Mouse (Mus musculus): Measurements from ENCODE around the gene Pde6b. TPM values are rescaled to one million over a fixed set of nuclear protein-coding genes. Genes with fewer than 3 reads are reported as not detected.

Pde6b gene
- polyA plus RNA-seq, 1 experiment from 2014 or later = 0.34 TPM

- no peak overlapping the region for H3K9ac ChIP-seq (replicated peaks; ENCODE audit: low read length)
- DNase-seq (no peak), ATAC-seq (ENCODE audit: low FRiP score, low TSS enrichment) (no peak)
- H3K4me2 ChIP-seq (ENCODE audit: low read length) = no peak overlapping the region
- H3K4me1 ChIP-seq (ENCODE audit: control insufficient read depth, insufficient read depth, low read length) = no peaks in the 10 kb centered on the region
- H3K4me3 ChIP-seq (replicated peaks; ENCODE audit: low read depth, low read length) = no peak overlapping the region
- no peaks in the 10 kb centered on the region for H3K9me3 ChIP-seq (ENCODE audit: control insufficient read depth, low read length)
- H3K27ac ChIP-seq (replicated peaks; ENCODE audit: low read depth, low read length) = no peak overlapping the region
- WGBS = 89% methylated on average over 4 of the region's 4 CpGs
- H3K27me3 ChIP-seq (ENCODE audit: control insufficient read depth, insufficient read depth, low read length) = peaks cover 18% of the 10 kb centered on the region
- H3K36me3 ChIP-seq (ENCODE audit: control insufficient read depth, insufficient read depth, low read length) = no peaks in the 10 kb centered on the region
Measured at GRCm38 (mm10) chr5:108360211-108360610, 28.0 kb upstream of the Pde6b start.

GRCm38 (mm10) chr5:108362330-108362729 is 25.9 kb upstream of the Pde6b start:
- Histone ChIP-seq H3K4me1 (ENCODE audit: control insufficient read depth, insufficient read depth, low read length) (peaks cover 12% of the 10 kb centered on the region; the same call in 1 of the 2 replicates), H3K27me3 (ENCODE audit: control insufficient read depth, insufficient read depth, low read length) (peaks cover 37% of the 10 kb centered on the region), H3K9ac (replicated peaks; ENCODE audit: low read length) (no peak overlapping the region), H3K36me3 (ENCODE audit: control insufficient read depth, insufficient read depth, low read length) (no peaks in the 10 kb centered on the region), H3K9me3 (ENCODE audit: control insufficient read depth, low read length) (no peaks in the 10 kb centered on the region), H3K4me2 (ENCODE audit: low read length) (no peak overlapping the region), H3K27ac (replicated peaks; ENCODE audit: low read depth, low read length) (no peak overlapping the region), H3K4me3 (replicated peaks; ENCODE audit: low read depth, low read length) (no peak overlapping the region)
- DNase-seq (peak; percentile 5), ATAC-seq (ENCODE audit: low FRiP score, low TSS enrichment) (no peak)
- 27% methylated on average over 3 of the region's 3 CpGs for WGBS

GRCm38 (mm10) chr5:108366328-108366983 is 21.7 kb upstream of the Pde6b start:
- ATAC-seq (ENCODE audit: low FRiP score, low TSS enrichment) = no peak
- Histone ChIP-seq H3K9me3 (ENCODE audit: control insufficient read depth, low read length) (no peaks in the 10 kb centered on the region), H3K4me1 (ENCODE audit: control insufficient read depth, insufficient read depth, low read length) (peaks cover 19% of the 10 kb centered on the region), H3K4me3 (replicated peaks; ENCODE audit: low read depth, low read length) (peak overlapping the region; percentile 61), H3K4me2 (ENCODE audit: low read length) (peak overlapping the region; percentile 69), H3K36me3 (ENCODE audit: control insufficient read depth, insufficient read depth, low read length) (no peaks in the 10 kb centered on the region), H3K27ac (replicated peaks; ENCODE audit: low read depth, low read length) (no peak overlapping the region), H3K27me3 (ENCODE audit: control insufficient read depth, insufficient read depth, low read length) (peaks cover 75% of the 10 kb centered on the region), H3K9ac (replicated peaks; ENCODE audit: low read length) (peak overlapping the region; percentile 68)
- WGBS = 3% methylated on average over 60 of the region's 60 CpGs
- DNase-seq = peak; percentile 56

DNA sequence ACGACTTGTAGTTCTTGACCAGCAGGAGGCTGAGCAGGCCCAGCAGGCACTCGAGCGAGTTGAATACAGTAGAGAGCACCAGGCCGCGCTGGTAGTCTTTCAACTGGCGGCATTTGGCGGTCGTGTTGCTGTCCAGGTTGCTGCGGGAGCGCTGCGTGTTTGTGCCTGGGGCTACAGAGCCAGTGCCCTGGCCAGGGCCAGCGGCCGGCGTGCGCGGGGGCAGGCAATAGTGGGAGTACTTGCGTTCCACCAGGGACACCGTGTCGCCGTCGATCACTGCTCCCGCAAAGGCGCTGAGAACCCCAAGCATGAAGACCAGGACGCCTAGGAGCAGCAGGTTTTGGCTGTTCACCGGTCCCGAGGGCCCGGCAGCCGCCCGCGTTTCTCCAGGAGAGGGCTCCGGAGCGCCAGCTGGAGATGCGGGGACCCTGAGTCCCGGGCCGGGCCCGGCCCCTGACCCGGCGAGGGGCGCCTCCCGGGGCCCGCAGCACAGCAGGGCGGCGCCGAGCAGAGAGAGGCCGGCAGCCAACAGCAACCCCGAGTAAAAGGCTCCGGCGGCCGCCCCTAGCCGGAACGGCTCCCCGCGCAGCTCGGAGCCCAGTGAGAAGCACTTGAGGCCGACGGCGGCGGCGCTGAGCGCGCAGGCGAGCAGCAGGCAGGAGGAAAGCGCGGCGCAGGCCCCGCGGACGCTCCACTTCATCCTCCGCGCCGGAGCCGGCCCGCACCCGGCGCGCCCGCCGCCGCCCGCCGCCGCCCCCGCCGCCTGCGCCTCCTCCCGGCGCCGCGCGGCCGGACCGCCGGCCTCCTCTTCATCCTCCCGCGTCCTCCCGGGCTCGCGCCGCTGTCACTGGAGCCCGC is 21.0 kb upstream of the Pde6b start:
- peaks cover 80% of the 10 kb centered on the region for H3K27me3 ChIP-seq (ENCODE audit: control insufficient read depth, insufficient read depth, low read length)

DNA sequence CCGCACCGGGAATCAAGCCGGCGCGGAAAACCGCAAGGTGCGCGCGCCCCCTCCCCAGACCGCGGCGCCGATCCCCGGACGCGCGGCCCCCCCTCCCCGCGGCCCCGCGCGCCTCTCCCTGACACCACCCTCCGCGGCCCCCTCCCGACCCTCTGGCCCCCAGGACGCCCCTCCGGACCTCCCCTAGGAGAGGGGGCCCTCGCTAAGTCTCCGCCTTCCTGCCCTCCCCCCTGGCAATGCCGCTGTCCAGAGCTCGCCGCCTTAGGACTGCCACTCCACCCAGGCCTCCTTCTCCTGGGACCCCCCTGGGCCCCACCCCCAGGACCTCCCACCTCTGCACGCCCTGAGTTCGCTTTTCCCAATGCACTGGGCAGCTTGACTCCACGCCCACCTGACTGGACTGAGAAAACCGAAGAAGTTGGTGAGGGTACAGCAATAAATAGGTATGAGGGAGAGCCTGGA is 20.3 kb upstream of the Pde6b start, which contains the start of gene Gm42517:
Gene Gm42517 (minus strand): TSS at position 52 of the 462 bp plus-strand sequence.
- no peaks in the 10 kb centered on the region for H3K9me3 ChIP-seq (ENCODE audit: control insufficient read depth, low read length)
- H3K4me2 ChIP-seq (ENCODE audit: low read length) = peak within 1 kb of the TSS; percentile 69
- H3K4me1 ChIP-seq (ENCODE audit: control insufficient read depth, insufficient read depth, low read length) = peaks cover 19% of the 10 kb centered on the region
- DNase-seq = peak; percentile 25
- peaks cover 80% of the 10 kb centered on the region for H3K27me3 ChIP-seq (ENCODE audit: control insufficient read depth, insufficient read depth, low read length)
- peak within 1 kb of the TSS; percentile 68 for H3K9ac ChIP-seq (replicated peaks; ENCODE audit: low read length)
- H3K36me3 ChIP-seq (ENCODE audit: control insufficient read depth, insufficient read depth, low read length) = no peaks in the 10 kb centered on the region
- peak within 1 kb of the TSS; percentile 61 for H3K4me3 ChIP-seq (replicated peaks; ENCODE audit: low read depth, low read length)
- WGBS = 4% methylated on average over 27 of the region's 36 CpGs
- ATAC-seq (ENCODE audit: low FRiP score, low TSS enrichment) = peak; percentile 51; the same call in 1 of the 2 replicates
- H3K27ac ChIP-seq (replicated peaks; ENCODE audit: low read depth, low read length) = 0 out of 2 replicates have a peak within 1 kb of the TSS, but pooled peaks have one; percentile 8

More for the DNA sequence above, 21.0 kb upstream of the Pde6b start:
- peak; percentile 55 for ATAC-seq (ENCODE audit: low FRiP score, low TSS enrichment)
- Histone ChIP-seq H3K4me1 (ENCODE audit: control insufficient read depth, insufficient read depth, low read length) (peaks cover 19% of the 10 kb centered on the region), H3K36me3 (ENCODE audit: control insufficient read depth, insufficient read depth, low read length) (no peaks in the 10 kb centered on the region), H3K4me3 (replicated peaks; ENCODE audit: low read depth, low read length) (peak overlapping the region; percentile 61), H3K9me3 (ENCODE audit: control insufficient read depth, low read length) (no peaks in the 10 kb centered on the region), H3K27ac (replicated peaks; ENCODE audit: low read depth, low read length) (0 out of 2 replicates have a peak overlapping the region, but pooled peaks have one; percentile 8), H3K9ac (replicated peaks; ENCODE audit: low read length) (peak overlapping the region; percentile 68), H3K4me2 (ENCODE audit: low read length) (peak overlapping the region; percentile 69)
- under 1% methylated on average over 85 of the region's 100 CpGs for WGBS
- peak; percentile 72 for DNase-seq

DNA sequence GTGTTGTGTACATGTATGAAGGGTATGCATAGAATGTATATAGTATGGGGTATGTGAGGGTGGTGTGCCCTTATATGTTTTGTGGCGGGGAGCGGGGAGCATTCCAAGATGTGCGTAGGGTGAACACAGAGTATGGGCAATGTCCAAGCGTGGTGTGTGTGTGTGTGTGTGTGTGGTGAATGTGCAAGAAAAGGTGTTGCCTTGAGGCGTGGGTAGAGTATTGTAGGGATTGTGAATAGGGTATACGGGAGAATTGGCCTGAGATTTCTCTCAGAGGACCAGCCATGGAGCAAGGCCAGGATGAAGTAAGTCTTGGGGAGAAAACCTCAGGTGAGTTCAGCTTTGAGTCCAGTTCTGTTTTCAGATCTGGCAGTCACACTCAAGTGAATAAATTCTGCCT is 19.7 kb upstream of the Pde6b start:
- Histone ChIP-seq H3K4me3 (replicated peaks; ENCODE audit: low read depth, low read length) (peak overlapping the region; percentile 61), H3K36me3 (ENCODE audit: control insufficient read depth, insufficient read depth, low read length) (no peaks in the 10 kb centered on the region), H3K27me3 (ENCODE audit: control insufficient read depth, insufficient read depth, low read length) (peaks cover 80% of the 10 kb centered on the region), H3K4me1 (ENCODE audit: control insufficient read depth, insufficient read depth, low read length) (peaks cover 19% of the 10 kb centered on the region), H3K27ac (replicated peaks; ENCODE audit: low read depth, low read length) (no peak overlapping the region), H3K9ac (replicated peaks; ENCODE audit: low read length) (peak overlapping the region; percentile 24; the same call in 1 of the 2 replicates), H3K9me3 (ENCODE audit: control insufficient read depth, low read length) (no peaks in the 10 kb centered on the region), H3K4me2 (ENCODE audit: low read length) (peak overlapping the region; percentile 69)
- ATAC-seq (ENCODE audit: low FRiP score, low TSS enrichment) (no peak), DNase-seq (no peak)
- 7% methylated on average over 6 of the region's 6 CpGs for whole genome bisulfite sequencing

DNA sequence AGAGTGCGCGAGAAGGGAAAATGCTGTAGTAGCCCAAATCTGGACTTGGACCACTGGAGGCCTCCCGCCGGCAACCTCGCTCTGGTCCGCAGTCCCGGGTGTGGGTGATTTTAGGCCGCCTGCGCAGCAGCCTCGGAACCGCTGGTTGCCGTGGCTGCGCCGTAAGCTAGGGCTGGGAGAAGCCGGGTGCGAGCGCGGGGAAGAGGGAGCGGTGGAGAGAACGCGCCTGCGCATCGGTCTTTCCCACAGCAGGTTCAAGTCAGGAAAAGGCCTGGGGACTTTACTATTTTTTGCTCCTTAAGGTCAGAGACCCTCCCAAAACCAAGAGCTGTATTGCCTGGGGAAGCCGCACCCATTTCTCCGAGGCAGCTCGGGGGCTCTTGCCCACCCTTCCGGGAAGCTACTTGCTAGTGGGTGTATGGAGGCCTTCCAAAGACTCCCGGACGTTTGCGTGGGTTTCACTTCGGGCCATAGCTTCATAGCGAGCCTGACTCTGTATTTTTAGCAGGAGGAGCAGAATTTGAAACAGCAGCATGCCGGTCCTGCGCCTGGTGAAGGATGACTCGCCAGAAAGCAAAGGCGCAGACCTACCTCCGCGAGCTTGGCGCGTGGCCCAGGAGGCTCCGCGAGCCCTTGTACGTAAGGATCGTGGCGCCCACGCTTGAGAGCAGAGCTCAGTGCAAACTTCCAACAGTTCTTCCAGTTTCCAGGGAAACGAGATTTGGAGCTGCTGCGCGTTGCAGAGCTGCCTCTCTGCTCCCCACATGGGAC is 19.2 kb upstream of the Pde6b start:
- under 1% methylated on average over 49 of the region's 49 CpGs for WGBS
- ATAC-seq (ENCODE audit: low FRiP score, low TSS enrichment) = no peak
- peaks cover 74% of the 10 kb centered on the region for H3K27me3 ChIP-seq (ENCODE audit: control insufficient read depth, insufficient read depth, low read length)
- peak overlapping the region; percentile 24; the same call in 1 of the 2 replicates for H3K9ac ChIP-seq (replicated peaks; ENCODE audit: low read length)
- peak overlapping the region; percentile 69 for H3K4me2 ChIP-seq (ENCODE audit: low read length)
- H3K9me3 ChIP-seq (ENCODE audit: control insufficient read depth, low read length) = no peaks in the 10 kb centered on the region
- no peaks in the 10 kb centered on the region for H3K36me3 ChIP-seq (ENCODE audit: control insufficient read depth, insufficient read depth, low read length)
- peak overlapping the region; percentile 61 for H3K4me3 ChIP-seq (replicated peaks; ENCODE audit: low read depth, low read length)
- DNase-seq = peak; percentile 71
- no peak overlapping the region for H3K27ac ChIP-seq (replicated peaks; ENCODE audit: low read depth, low read length)
- H3K4me1 ChIP-seq (ENCODE audit: control insufficient read depth, insufficient read depth, low read length) = peaks cover 19% of the 10 kb centered on the region

GRCm38 (mm10) chr5:108369964-108370363 is 18.2 kb upstream of the Pde6b start:
- no peak overlapping the region for H3K27ac ChIP-seq (replicated peaks; ENCODE audit: low read depth, low read length)
- no peak overlapping the region for H3K4me3 ChIP-seq (replicated peaks; ENCODE audit: low read depth, low read length)
- DNase-seq (no peak), ATAC-seq (ENCODE audit: low FRiP score, low TSS enrichment) (no peak)
- no peak overlapping the region for H3K4me2 ChIP-seq (ENCODE audit: low read length)
- no peaks in the 10 kb centered on the region for H3K9me3 ChIP-seq (ENCODE audit: control insufficient read depth, low read length)
- no peak overlapping the region for H3K9ac ChIP-seq (replicated peaks; ENCODE audit: low read length)
- peaks cover 19% of the 10 kb centered on the region for H3K4me1 ChIP-seq (ENCODE audit: control insufficient read depth, insufficient read depth, low read length)
- WGBS = 3% methylated on average over 6 of the region's 6 CpGs
- peaks cover 65% of the 10 kb centered on the region for H3K27me3 ChIP-seq (ENCODE audit: control insufficient read depth, insufficient read depth, low read length)
- no peaks in the 10 kb centered on the region for H3K36me3 ChIP-seq (ENCODE audit: control insufficient read depth, insufficient read depth, low read length)
